Comparison of ENCODE assay signal across 20 mouse cellular contexts in genomic region chr11:85470508-85470907, GRCm38 (mm10).
DNase-seq lines count a peak whose midpoint lies in the region; ATAC-seq and TF ChIP-seq lines count a peak whose summit lies in the region.
"Had no signal": no experiment of that assay in that cellular context is flagged by ENCODE, and none has a peak within 500 bp of the region (broad histone marks: within the 10 kb centered on the region; RNA-seq: fewer than 3 reads in every experiment).

No protein-coding gene starts in this region.

- no peak for ATAC-seq in forebrain, embryonic 14.5 days
- ATAC-seq in hindbrain, embryonic 14.5 days (ENCODE audit: low FRiP score): peak; percentile 48; the same call in 1 of the 2 replicates
- no peak for ATAC-seq in hindbrain, postnatal 0 days
- ATAC-seq in midbrain, postnatal 0 days (ENCODE audit: low FRiP score): no peak
- no peak for ATAC-seq in midbrain, embryonic 15.5 days (replicated peaks)
- no peak for ATAC-seq in liver, postnatal 0 days
- ATAC-seq: intestine, embryonic 15.5 days had no signal

- no peak overlapping the region for H3K27ac ChIP-seq in forebrain, embryonic 14.5 days (ENCODE audit: low read depth, low read length)
- H3K27ac ChIP-seq in forebrain, embryonic 10.5 days: no peak overlapping the region
- H3K27ac ChIP-seq in hindbrain, embryonic 14.5 days: no peak overlapping the region
- H3K27ac ChIP-seq in hindbrain, postnatal 0 days: no peak overlapping the region
- H3K27ac ChIP-seq in midbrain, postnatal 0 days (ENCODE audit: low read depth, low read length): no peak overlapping the region
- no peak overlapping the region for H3K27ac ChIP-seq in midbrain, embryonic 15.5 days
- no peak overlapping the region for H3K27ac ChIP-seq in liver, postnatal 0 days (ENCODE audit: low read depth)
- H3K27ac ChIP-seq: embryonic facial prominence, embryonic 15.5 days; heart, adult 2 months; hindbrain, embryonic 10.5 days; intestine, embryonic 15.5 days had no signal

- H3K36me3 ChIP-seq in forebrain, embryonic 14.5 days (ENCODE audit: control insufficient read depth, insufficient read depth, low read length): no peaks in the 10 kb centered on the region
- no peaks in the 10 kb centered on the region for H3K36me3 ChIP-seq in forebrain, embryonic 10.5 days (replicated peaks)
- H3K36me3 ChIP-seq in hindbrain, embryonic 14.5 days (replicated peaks; ENCODE audit: control insufficient read depth, insufficient read depth): no peaks in the 10 kb centered on the region
- H3K36me3 ChIP-seq in hindbrain, postnatal 0 days (ENCODE audit: insufficient read depth, low read length): no peaks in the 10 kb centered on the region
- H3K36me3 ChIP-seq in midbrain, postnatal 0 days (ENCODE audit: insufficient read depth, low read length): no peaks in the 10 kb centered on the region
- no peaks in the 10 kb centered on the region for H3K36me3 ChIP-seq in midbrain, embryonic 15.5 days (replicated peaks)
- no peaks in the 10 kb centered on the region for H3K36me3 ChIP-seq in liver, postnatal 0 days (replicated peaks; ENCODE audit: insufficient read depth, low read length)
- H3K36me3 ChIP-seq: embryonic facial prominence, embryonic 15.5 days; heart, embryonic 12.5 days; hindbrain, embryonic 10.5 days; intestine, embryonic 15.5 days had no signal

- no peak overlapping the region for H3K9ac ChIP-seq in forebrain, embryonic 14.5 days (ENCODE audit: low read length)
- H3K9ac ChIP-seq in hindbrain, embryonic 14.5 days: no peak overlapping the region
- no peak overlapping the region for H3K9ac ChIP-seq in hindbrain, postnatal 0 days (replicated peaks; ENCODE audit: low read length)
- no peak overlapping the region for H3K9ac ChIP-seq in midbrain, postnatal 0 days (replicated peaks; ENCODE audit: low read length, poor library complexity, severe bottlenecking)
- H3K9ac ChIP-seq in midbrain, embryonic 15.5 days: no peak overlapping the region
- H3K9ac ChIP-seq in liver, postnatal 0 days (replicated peaks): no peak overlapping the region
- H3K9ac ChIP-seq: embryonic facial prominence, embryonic 15.5 days; heart, embryonic 12.5 days; intestine, embryonic 15.5 days had no signal

- no peaks in the 10 kb centered on the region; the same call in 1 of the 2 replicates for H3K27me3 ChIP-seq in forebrain, embryonic 14.5 days (replicated peaks; ENCODE audit: control insufficient read depth, insufficient read depth, low read length)
- peaks cover 61% of the 10 kb centered on the region for H3K27me3 ChIP-seq in forebrain, embryonic 10.5 days (ENCODE audit: poor library complexity, severe bottlenecking)
- H3K27me3 ChIP-seq in hindbrain, embryonic 14.5 days (ENCODE audit: control insufficient read depth, insufficient read depth, low read length): no peaks in the 10 kb centered on the region
- H3K27me3 ChIP-seq in hindbrain, postnatal 0 days (ENCODE audit: insufficient read depth, low read length): no peaks in the 10 kb centered on the region
- H3K27me3 ChIP-seq in midbrain, postnatal 0 days (ENCODE audit: insufficient read depth, low read length): peaks cover 9% of the 10 kb centered on the region; the same call in 1 of the 2 replicates
- peaks cover 27% of the 10 kb centered on the region for H3K27me3 ChIP-seq in midbrain, embryonic 15.5 days (replicated peaks)
- H3K27me3 ChIP-seq in liver, postnatal 0 days (ENCODE audit: insufficient read depth, low read length): no peaks in the 10 kb centered on the region
- H3K27me3 ChIP-seq: embryonic facial prominence, embryonic 15.5 days; heart, embryonic 12.5 days; intestine, embryonic 15.5 days had no signal

- peak; percentile 53 for DNase-seq in forebrain, embryonic 14.5 days (ENCODE audit: low spot score)
- DNase-seq in forebrain, embryonic 10.5 days (ENCODE audit: extremely low spot score, low spot score): no peak
- no peak for DNase-seq in hindbrain, embryonic 14.5 days (ENCODE audit: low spot score)
- DNase-seq in hindbrain, postnatal 0 days (ENCODE audit: low spot score): no peak
- peak; percentile 3 for DNase-seq in midbrain, postnatal 0 days (ENCODE audit: low spot score)
- DNase-seq in retina, postnatal 1 day: peak; percentile 45
- no peak for DNase-seq in liver, postnatal 0 days
- DNase-seq: adrenal gland, postnatal 10 days; cerebellum, adult 18-20 months; cerebellum, adult 9-11 months; cerebellum, postnatal 36 days; gastrocnemius, postnatal 10 days; heart, adult 2 months; kidney, adult 2 months had no signal

- TF ChIP-seq CTCF in hindbrain, postnatal 0 days (IDR thresholded peaks at IDR 0.05; ENCODE audit: low read depth): no peak
- no peak for TF ChIP-seq CTCF in midbrain, postnatal 0 days (IDR thresholded peaks at IDR 0.05)
- no peak for TF ChIP-seq CTCF in liver, postnatal 0 days (IDR thresholded peaks at IDR 0.05; ENCODE audit: low read depth)

- 7% methylated on average over 4 of the region's 4 CpGs for WGBS in forebrain, embryonic 14.5 days
- WGBS in forebrain, embryonic 10.5 days: 49% methylated on average over 4 of the region's 4 CpGs
- 22% methylated on average over 4 of the region's 4 CpGs for WGBS in hindbrain, embryonic 14.5 days
- WGBS in hindbrain, postnatal 0 days: 19% methylated on average over 4 of the region's 4 CpGs
- 20% methylated on average over 4 of the region's 4 CpGs for WGBS in midbrain, postnatal 0 days
- 17% methylated on average over 4 of the region's 4 CpGs for WGBS in midbrain, embryonic 15.5 days
- 68% methylated on average over 4 of the region's 4 CpGs for WGBS in liver, postnatal 0 days (ENCODE audit: insufficient replicate concordance)

- H3K4me2 ChIP-seq in forebrain, embryonic 14.5 days (ENCODE audit: low read length): no peak overlapping the region
- no peak overlapping the region for H3K4me2 ChIP-seq in hindbrain, embryonic 14.5 days (replicated peaks)
- no peak overlapping the region for H3K4me2 ChIP-seq in hindbrain, postnatal 0 days (ENCODE audit: low read depth, low read length)
- H3K4me2 ChIP-seq in midbrain, postnatal 0 days (ENCODE audit: low read depth, low read length, poor library complexity, severe bottlenecking): no peak overlapping the region
- H3K4me2 ChIP-seq in midbrain, embryonic 15.5 days: no peak overlapping the region
- no peak overlapping the region for H3K4me2 ChIP-seq in liver, postnatal 0 days (ENCODE audit: low read depth, low read length)
- H3K4me2 ChIP-seq: embryonic facial prominence, embryonic 15.5 days; heart, embryonic 12.5 days; intestine, embryonic 15.5 days had no signal

- no peak for TF ChIP-seq EP300 in liver, postnatal 0 days (IDR thresholded peaks at IDR 0.05; ENCODE audit: low read depth)

- H3K4me1 ChIP-seq in forebrain, embryonic 14.5 days (ENCODE audit: control insufficient read depth, insufficient read depth, low read length): no peaks in the 10 kb centered on the region
- H3K4me1 ChIP-seq in forebrain, embryonic 10.5 days: peaks cover 27% of the 10 kb centered on the region
- H3K4me1 ChIP-seq in hindbrain, embryonic 14.5 days (replicated peaks; ENCODE audit: control insufficient read depth, insufficient read depth, low read length): no peaks in the 10 kb centered on the region; the same call in 1 of the 2 replicates
- no peaks in the 10 kb centered on the region for H3K4me1 ChIP-seq in hindbrain, postnatal 0 days (ENCODE audit: insufficient read depth, low read length)
- H3K4me1 ChIP-seq in midbrain, postnatal 0 days (ENCODE audit: insufficient read depth, low read length): no peaks in the 10 kb centered on the region
- no peaks in the 10 kb centered on the region for H3K4me1 ChIP-seq in midbrain, embryonic 15.5 days
- no peaks in the 10 kb centered on the region for H3K4me1 ChIP-seq in liver, postnatal 0 days (ENCODE audit: insufficient read depth)
- H3K4me1 ChIP-seq: intestine, embryonic 15.5 days had no signal

- H3K9me3 ChIP-seq in forebrain, embryonic 14.5 days (replicated peaks; ENCODE audit: control insufficient read depth, low read length): no peaks in the 10 kb centered on the region
- no peaks in the 10 kb centered on the region for H3K9me3 ChIP-seq in forebrain, embryonic 10.5 days
- no peaks in the 10 kb centered on the region for H3K9me3 ChIP-seq in hindbrain, embryonic 14.5 days (ENCODE audit: control insufficient read depth, low read length)
- no peaks in the 10 kb centered on the region for H3K9me3 ChIP-seq in hindbrain, postnatal 0 days (ENCODE audit: low read length)
- no peaks in the 10 kb centered on the region for H3K9me3 ChIP-seq in midbrain, postnatal 0 days (ENCODE audit: low read length)
- no peaks in the 10 kb centered on the region for H3K9me3 ChIP-seq in midbrain, embryonic 15.5 days
- H3K9me3 ChIP-seq in liver, postnatal 0 days (ENCODE audit: low read length): no peaks in the 10 kb centered on the region
- H3K9me3 ChIP-seq: embryonic facial prominence, embryonic 15.5 days; heart, embryonic 12.5 days; hindbrain, embryonic 10.5 days; intestine, embryonic 15.5 days had no signal

- H3K4me3 ChIP-seq in forebrain, embryonic 14.5 days (ENCODE audit: low read depth, low read length): no peak overlapping the region
- H3K4me3 ChIP-seq in forebrain, embryonic 10.5 days: no peak overlapping the region
- H3K4me3 ChIP-seq in hindbrain, embryonic 14.5 days (replicated peaks; ENCODE audit: low read length): no peak overlapping the region
- no peak overlapping the region for H3K4me3 ChIP-seq in hindbrain, postnatal 0 days (ENCODE audit: low read length)
- no peak overlapping the region for H3K4me3 ChIP-seq in midbrain, postnatal 0 days (ENCODE audit: low read depth, low read length)
- H3K4me3 ChIP-seq in midbrain, embryonic 15.5 days: no peak overlapping the region
- no peak overlapping the region for H3K4me3 ChIP-seq in liver, postnatal 0 days (ENCODE audit: low read depth, low read length)
- H3K4me3 ChIP-seq: embryonic facial prominence, embryonic 15.5 days; erythroblast, embryonic 14.5 days; heart, adult 2 months; heart, embryonic 12.5 days; hindbrain, embryonic 10.5 days; intestine, embryonic 15.5 days had no signal

Comparison
In these comparisons a context has a peak if more than half of its experiments do, and no peak if none do; other contexts are left out.
1. DNase-seq: peak in forebrain, embryonic 14.5 days (single experiment), midbrain, postnatal 0 days (single experiment) and retina, postnatal 1 day (single experiment); none in forebrain, embryonic 10.5 days (single experiment), hindbrain, embryonic 14.5 days (single experiment), hindbrain, postnatal 0 days (single experiment) and liver, postnatal 0 days (single experiment).